Mouse (Mus musculus): ENCODE results near the gene Psg19. TPM values are rescaled to one million over a fixed set of nuclear protein-coding genes. Genes with fewer than 3 reads are reported as not detected.
"Not testable (repeated sequence)": the region's sequence is repeated elsewhere in the genome, so short reads cannot be mapped to it uniquely, and the experiment has no call there.

Gene Psg19
- not detected for total RNA-seq (2021)
- long read RNA-seq, experiment 1 = 0 reads
- long read RNA-seq, experiment 2 = 0 reads

GRCm38 (mm10) chr7:18798420-18798819 is at the start of gene Psg19:
Gene Psg19 (minus strand): TSS chr7:18798520.
- no peak for DNase-seq

DNA sequence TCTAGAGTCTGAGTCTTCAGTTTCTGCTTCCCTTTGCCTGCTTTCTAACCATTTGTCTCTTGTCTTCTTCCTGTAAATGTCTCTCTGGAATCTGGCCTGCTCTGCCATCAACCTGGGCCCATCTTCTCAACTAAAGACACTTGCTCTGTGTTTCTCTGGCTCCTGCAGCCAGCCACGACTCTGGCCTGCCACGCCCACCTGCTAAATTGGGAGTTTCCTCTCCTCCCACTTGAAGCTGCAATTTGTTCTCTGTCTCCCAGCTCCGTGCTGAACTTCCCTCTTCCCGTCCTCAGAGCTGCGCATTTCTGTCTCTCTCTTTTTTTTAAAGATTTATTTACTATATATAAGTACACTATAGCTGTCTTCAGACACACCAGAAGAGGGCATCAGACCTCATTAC is 46.5 kb upstream of the Psg19 start:
- DNase-seq = no peak

GRCm38 (mm10) chr7:18841174-18841567 is 42.9 kb upstream of the Psg19 start:
- DNase-seq = no peak

- DNase-seq = peak; percentile 61
Measured at GRCm38 (mm10) chr7:18840386-18841173, 42.3 kb upstream of the Psg19 start.

- no peak for DNase-seq
Measured at GRCm38 (mm10) chr7:18839865-18840264, 41.5 kb upstream of the Psg19 start, which contains the start of gene Mill2. Gene Mill2 (plus strand): TSS chr7:18839966.

DNA sequence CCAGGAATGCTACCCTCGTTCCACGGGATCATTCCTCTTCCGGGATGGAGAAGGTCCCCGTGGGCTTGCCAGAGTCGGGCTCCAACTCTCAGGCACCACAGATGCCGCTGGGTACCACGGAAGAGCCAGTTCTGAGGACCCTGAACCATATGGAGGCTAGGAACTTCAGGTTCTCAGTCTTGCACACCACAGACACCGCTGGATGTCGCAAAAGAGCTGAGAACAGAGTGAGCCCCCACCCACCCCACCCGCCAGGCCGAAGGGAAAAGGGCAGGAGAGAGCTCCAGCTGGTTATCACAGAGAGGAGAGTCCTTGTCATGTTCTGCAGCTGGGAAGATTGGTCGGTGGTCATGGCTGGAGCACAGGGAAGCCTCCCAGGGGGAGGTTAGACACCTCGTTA is 34.0 kb upstream of the Psg19 start:
- no peak for DNase-seq

GRCm38 (mm10) chr7:18829545-18829944 is 31.2 kb upstream of the Psg19 start:
- DNase-seq = no peak

DNA sequence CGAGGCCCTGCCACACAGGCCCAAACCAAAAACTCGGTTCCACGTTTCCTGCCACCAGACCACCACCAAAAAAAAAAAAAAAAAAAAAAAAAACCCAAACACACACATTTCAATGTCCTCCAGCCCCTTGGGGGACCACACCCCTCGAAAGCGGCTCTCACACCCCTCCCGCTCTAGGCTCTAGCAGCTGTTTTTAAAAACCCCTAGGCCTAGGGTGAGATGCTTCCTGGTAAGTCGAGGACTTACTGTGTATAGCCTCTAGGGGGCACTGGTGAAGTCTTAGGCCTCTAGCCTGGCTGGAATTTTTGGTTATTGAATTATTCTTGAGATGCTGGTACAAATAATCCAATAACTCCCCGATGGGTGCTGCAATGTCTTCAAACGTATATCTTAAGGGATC is 30.3 kb upstream of the Psg19 start:
- no peak for DNase-seq

GRCm38 (mm10) chr7:18827792-18828546 is 29.6 kb upstream of the Psg19 start:
- DNase-seq = no peak

DNA sequence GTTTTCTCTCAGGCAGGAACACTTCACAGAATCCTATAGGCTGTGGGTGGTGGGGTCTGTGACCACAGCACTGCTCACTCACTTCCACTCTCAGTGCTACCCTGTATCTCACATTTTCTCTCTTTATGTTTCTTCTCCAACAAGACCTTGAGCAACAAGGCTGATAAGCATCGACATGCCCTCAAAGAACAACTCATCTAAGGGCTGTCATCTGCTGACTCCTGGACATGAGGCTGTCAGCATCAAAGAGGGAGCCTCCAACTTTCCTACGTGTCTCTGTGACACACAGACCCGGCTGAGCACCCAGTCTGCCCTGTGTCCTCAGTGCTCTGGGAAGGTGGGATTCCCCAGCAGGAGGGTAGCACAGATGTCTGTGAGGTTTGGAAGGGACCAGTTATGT is 23.2 kb upstream of the Psg19 start, which contains the start of gene Psg17:
Psg17 (minus strand) TSS at position 101 of the 400 bp plus-strand sequence.
- no peak for DNase-seq

- no peak for DNase-seq
Measured at GRCm38 (mm10) chr7:18818301-18818700, 20.0 kb upstream of the Psg19 start.

DNA sequence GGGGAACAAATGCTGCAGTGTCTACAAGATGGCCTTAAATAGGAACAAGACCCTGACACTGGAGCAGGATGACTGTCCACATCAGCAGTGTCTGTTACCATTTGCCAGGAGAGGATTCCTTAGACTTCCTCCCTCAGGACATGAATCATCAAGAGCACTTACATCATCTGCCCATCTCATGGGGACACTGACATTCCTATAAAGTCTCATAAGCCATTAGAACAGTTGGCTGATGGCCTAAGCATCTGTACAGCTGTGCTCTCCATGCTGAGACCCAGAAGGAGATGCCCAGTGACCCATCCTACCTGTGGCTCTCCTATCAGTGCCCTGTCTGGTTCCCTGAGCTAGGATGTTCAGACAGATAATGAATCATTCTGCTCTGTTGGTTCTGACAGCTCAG is 5.2 kb upstream of the Psg19 start:
- DNase-seq = no peak

DNA sequence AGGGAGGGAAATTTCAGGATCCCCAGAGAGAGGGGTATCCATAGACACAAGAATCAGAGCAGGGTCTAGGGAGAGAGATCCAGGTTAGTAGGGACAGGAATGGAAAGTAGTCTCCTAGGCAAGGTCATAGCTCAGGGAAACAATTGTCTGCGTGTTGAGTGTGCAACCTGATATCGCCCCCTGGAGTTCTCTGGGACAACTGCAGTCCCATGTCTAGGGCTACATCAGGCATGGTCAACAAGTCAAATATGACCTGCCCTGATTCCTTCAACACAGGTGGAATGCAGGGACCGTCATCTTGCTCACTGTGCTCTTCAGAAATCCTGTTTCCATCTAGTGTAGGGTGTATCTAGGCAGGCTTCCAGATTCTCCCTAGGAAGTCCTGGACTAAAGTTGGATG is 809 bp upstream of the Psg19 start:
- DNase-seq = no peak

- not testable (repeated sequence) for DNase-seq
Measured at GRCm38 (mm10) chr7:18790671-18791070, 7.6 kb downstream of the Psg19 start.

GRCm38 (mm10) chr7:18781301-18781700 is 17.0 kb downstream of the Psg19 start:
- DNase-seq = not testable (repeated sequence)

DNA sequence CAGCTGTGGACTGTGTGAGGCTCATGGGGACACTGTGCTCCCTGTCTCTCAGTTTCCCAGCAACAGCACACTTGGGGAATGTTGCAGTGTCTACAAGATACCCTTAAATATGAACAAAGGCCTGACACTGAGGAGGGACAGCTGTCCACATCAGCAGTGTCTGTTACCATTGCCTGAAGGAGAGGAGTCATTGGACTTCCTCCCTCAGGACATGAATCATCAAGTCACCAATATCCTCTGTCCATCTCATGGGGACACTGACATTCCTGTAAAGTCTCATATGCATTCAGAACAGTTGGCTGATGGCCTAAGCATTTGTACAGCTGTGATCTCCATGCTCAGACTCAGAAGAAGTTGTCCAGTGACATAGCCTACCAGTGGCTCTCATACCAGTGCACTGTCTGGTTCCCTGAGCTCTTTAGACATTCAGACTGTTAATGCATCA is 19.0 kb downstream of the Psg19 start:
- no peak for DNase-seq

DNA sequence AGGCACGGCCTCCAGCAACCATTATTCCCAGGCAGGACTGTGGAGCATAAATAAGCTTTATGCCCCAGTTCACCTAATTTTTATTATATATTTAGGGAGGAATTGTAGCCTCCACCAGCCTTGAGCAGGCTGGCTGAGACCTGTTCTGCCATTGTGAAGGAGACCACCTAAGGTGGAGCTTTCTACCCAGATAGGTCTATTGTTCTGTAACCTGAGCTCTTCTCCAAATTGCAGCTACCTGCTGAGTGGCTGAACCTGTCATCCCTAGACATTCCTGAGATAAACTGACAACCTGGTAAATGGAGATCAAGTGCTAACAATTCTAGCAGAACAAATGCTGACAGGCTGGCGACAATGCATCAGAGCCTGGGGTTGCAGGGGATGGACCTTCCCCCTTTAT is 35.4 kb downstream of the Psg19 start:
- not testable (repeated sequence) for DNase-seq

- not testable (repeated sequence) for DNase-seq
Measured at GRCm38 (mm10) chr7:18760152-18760551, 38.2 kb downstream of the Psg19 start.

DNA sequence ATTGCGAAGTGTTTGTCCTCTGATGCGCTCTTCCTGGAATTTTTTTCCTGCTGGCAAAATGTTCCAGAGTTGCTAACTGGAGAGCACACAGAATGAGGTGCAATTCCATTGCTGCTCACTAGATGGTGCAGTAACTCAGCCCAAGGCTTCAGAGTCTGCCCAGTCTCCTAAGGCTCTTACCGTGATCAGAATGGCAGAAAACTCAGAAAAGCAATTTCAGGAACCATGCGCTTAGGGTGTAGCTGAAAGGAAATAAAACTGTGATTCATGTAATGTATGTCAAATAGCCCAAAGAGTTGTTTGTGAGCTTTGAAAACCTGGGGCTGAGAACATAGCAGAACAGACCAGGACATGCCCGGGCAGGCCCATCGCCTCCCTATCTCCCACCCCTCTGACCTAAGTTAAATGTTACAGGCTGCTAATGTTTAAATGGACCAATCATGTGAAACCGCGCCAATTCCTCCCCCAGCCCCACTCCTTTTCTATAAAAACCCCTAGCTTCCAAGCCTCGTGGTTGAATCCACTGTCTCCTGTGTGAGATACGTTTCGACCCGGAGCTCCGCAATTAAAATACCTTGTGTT is 48.3 kb downstream of the Psg19 start:
- DNase-seq = peak; percentile 10

DNA sequence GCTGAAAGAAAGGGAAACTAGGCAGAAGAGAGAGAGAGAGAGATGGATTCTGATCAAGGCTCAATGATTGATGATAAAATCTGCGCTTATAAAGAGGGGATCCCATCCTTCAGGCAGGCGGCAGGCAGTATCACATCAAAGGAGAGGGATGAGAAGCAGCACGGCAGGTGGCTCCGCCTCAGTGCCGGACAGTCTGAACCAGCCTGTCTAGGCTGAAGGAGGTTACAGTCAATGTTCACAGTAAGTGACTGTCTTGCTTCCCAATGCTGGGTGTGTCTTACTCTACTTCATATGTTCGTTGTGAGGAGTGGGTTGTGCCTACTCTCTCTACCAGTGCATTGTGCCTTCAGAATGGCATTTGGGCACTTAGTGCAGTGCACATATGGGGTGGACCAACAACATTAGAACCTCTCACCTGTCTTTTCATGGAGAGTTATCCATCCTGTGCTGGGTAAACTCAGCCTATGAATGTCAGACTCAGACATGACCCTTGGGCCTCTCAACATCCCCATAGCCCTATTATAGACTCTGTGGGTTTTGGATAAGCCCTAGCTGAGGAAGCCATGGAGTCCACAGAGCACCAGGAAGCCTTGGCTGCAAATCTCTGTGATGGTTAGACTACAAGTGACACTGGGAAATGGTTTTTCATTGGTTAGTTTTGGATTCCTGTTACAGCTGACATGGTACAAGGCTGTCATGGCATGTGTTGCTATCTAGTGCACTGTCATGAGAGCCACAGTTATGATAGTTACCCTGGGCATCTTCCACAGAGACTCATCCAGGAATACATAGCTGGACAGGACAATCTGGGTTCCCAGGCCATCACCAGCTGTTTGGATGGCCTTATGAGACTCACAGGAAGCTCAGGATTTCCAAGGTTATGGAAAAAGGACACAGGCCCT is 49.1 kb downstream of the Psg19 start:
- DNase-seq = no peak

DNA sequence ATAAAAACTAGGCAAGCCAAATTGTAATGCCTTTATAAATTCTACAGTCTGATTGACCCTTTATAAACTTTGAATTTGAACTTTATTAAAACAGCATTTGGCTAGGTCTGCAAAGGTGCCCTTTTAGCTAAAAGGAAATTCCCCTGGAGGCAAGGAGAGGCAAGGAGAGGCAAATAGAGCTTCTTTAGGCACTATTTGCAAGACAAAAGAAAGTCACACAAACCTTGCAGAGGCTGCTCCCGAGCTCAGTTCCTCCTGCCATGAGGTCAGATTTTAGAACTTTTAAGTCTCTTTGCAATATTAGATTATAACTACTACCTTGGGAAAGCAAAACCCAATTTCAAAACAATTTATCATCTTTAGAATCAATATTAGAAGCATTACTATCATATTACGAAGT is 50.9 kb downstream of the Psg19 start:
- not testable (repeated sequence) for DNase-seq

Data from gastrocnemius, postnatal 25 days (tissue).